Mouse (Mus musculus): ENCODE results near the gene Fgfr1op2.

- TF ChIP-seq CTCF (IDR thresholded peaks at IDR 0.05; ENCODE audit: borderline replicate concordance, insufficient read depth, low read length) = no peak
- TF ChIP-seq POLR2A (IDR thresholded peaks at IDR 0.05; ENCODE audit: low read depth, low read length) = no peak
Measured at GRCm38 (mm10) chr6:146602601-146603000, 25.6 kb downstream of the Fgfr1op2 start.
